Mouse (Mus musculus) stomach, embryonic 14.5 days (tissue): ENCODE measurements around the gene Rab21. TPM values are rescaled to one million over a fixed set of nuclear protein-coding genes. Genes with fewer than 3 reads are reported as not detected.

ENCODE experiments used
- ATAC-seq: fragments of 200-750 bp; cut with Nextera tagmentation; 2 replicates; pipeline ENCODE4 v1.8.0; 2017; ENCODE audit warnings: low read depth, moderate TSS enrichment; ENCODE audit not compliant: insufficient number of reproducible peaks, insufficient read depth, low FRiP score
- H3K27ac ChIP-seq: fragments of 300-500 bp; sonication (generic); 2 replicates; pipeline ENCODE4 v1.5.1; 2014; ENCODE audit warnings: mild to moderate bottlenecking, low read length, moderate library complexity, mixed read lengths
- H3K27me3 ChIP-seq: fragments of 300-500 bp; sonication (generic); 2 replicates; pipeline ENCODE4 v1.6.1; 2014; ENCODE audit warnings: low read length, control low read depth, mixed read lengths; ENCODE audit not compliant: control insufficient read depth, insufficient read depth
- H3K36me3 ChIP-seq: fragments of 300-500 bp; sonication (generic); 2 replicates; pipeline ENCODE4 v1.6.1; 2014; ENCODE audit warnings: mild to moderate bottlenecking, control low read depth, low read length, moderate library complexity, mixed read lengths; ENCODE audit not compliant: control insufficient read depth, insufficient read depth
- H3K4me1 ChIP-seq: fragments of 300-500 bp; sonication (generic); 2 replicates; pipeline ENCODE4 v1.6.1; 2014; ENCODE audit warnings: low read length, control low read depth, mixed read lengths; ENCODE audit not compliant: control insufficient read depth, insufficient read depth
- H3K4me2 ChIP-seq: fragments of 300-500 bp; sonication (generic); replicated peaks from 2 replicates; pipeline ENCODE4 v1.6.1; 2014; ENCODE audit warnings: low read depth, low read length, control low read depth
- H3K4me3 ChIP-seq: fragments of 300-500 bp; sonication (generic); 2 replicates; pipeline ENCODE4 v1.5.1; 2014; ENCODE audit warnings: low read depth, low read length, control low read depth
- H3K9ac ChIP-seq: fragments of 300-500 bp; sonication (generic); replicated peaks from 2 replicates; pipeline ENCODE4 v1.6.1; 2014; ENCODE audit warnings: low read depth, mild to moderate bottlenecking, control low read depth, low read length, moderate library complexity, mixed read lengths
- H3K9me3 ChIP-seq: fragments of 300-500 bp; sonication (generic); 2 replicates; pipeline ENCODE4 v1.6.1; 2016; ENCODE audit warnings: low read depth, low read length, control low read depth; ENCODE audit not compliant: control insufficient read depth
- WGBS: fragments of 180-500 bp; shearing (Covaris S2); extraction: QIAGEN DNeasy Blood & Tissue Kit; methylation state at CpG from one replicate; pipeline ENCODE4 v1.1.7; 2014; 5-methylcytosine and 5-hydroxymethylcytosine counted together
- polyA plus RNA-seq: library from polyadenylated mRNA; unstranded; fragments of >200 nt; fragmentation: Nextera tagmentation; extraction: Ambion mirVana; gene quantifications from 2 replicates; pipeline ENCODE4 v1.2.1, GENCODE M21; 2014

Gene Rab21
- polyA plus RNA-seq, 1 experiment from 2014 or later, result 8.0 TPM

- ATAC-seq, result no peak
- WGBS, result 77% methylated on average over 4 of the region's 4 CpGs
- no peaks in the 10 kb centered on the region for H3K4me1 ChIP-seq
- no peaks in the 10 kb centered on the region for H3K9me3 ChIP-seq
- H3K27me3 ChIP-seq, result no peaks in the 10 kb centered on the region
- no peak overlapping the region for H3K4me3 ChIP-seq
- peaks cover 30% of the 10 kb centered on the region for H3K36me3 ChIP-seq
- H3K4me2 ChIP-seq, result no peak overlapping the region
- no peak overlapping the region for H3K27ac ChIP-seq
- no peak overlapping the region for H3K9ac ChIP-seq
These were observed 77.5 kb downstream of the Rab21 start for GRCm38 (mm10) chr10:115237931-115238330.

Other genes starting within 250 kb of the Rab21 start
- not detected in 2 replicates for gene Tph2, start 130.6 kb downstream of the Rab21 start, polyA plus RNA-seq
- gene Tbc1d15, start 64.1 kb downstream of the Rab21 start, polyA plus RNA-seq, result 65.0 and 76.8 TPM in 2 replicates
- gene Tmem19, start 46.9 kb upstream of the Rab21 start, polyA plus RNA-seq, result 32.4 and 40.3 TPM in 2 replicates
- 23.4 and 25.2 TPM in 2 replicates for gene Thap2, start 68.8 kb upstream of the Rab21 start, polyA plus RNA-seq
- gene Zfc3h1, start 69.4 kb upstream of the Rab21 start, polyA plus RNA-seq, result 30.9 and 36.0 TPM in 2 replicates